In the genomic region with DNA sequence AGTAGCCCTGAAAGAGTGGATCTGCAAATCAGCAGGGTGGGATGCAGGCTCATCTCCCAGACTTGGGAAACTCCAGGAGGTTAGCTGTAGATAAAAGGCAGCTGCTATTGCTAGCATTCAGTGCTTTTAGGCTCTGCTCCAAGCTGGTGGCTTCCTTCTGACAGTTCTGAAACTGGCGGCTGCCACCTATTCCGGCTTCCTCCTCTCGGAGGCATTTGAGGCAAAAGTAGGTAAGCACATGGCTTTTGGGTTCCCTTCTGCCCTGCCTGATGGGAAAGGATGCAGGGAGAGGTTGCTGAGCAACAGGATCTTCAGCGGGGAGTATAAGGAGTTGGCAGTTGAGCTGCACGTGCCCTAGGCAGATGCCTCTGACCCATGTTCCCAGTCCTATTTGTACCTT, we compare ENCODE assay signal across 8 mouse cellular contexts.
DNase-seq lines count a peak whose midpoint lies in the region.

No protein-coding gene starts in this region.

- DNase-seq in heart, adult 11 months, result peak; percentile 84
- DNase-seq in heart, postnatal 4 days, result no peak
- DNase-seq in cerebellum, postnatal 25 days, result peak; percentile 28 to 44
- DNase-seq in left cerebral cortex, adult 9 months (ENCODE audit: low spot score in 2 of 2), result peak; percentile 31 to 34
- peak; percentile 71 to 83 for DNase-seq in right cerebral cortex, postnatal 10 days (ENCODE audit: low spot score in 2 of 2)
- DNase-seq in thymus, postnatal 14 days, result no peak
- no peak for DNase-seq in MN1 (ENCODE audit: low spot score)
- DNase-seq in gastrocnemius, postnatal 25 days, result no peak

Comparison
In these comparisons a context has a peak if more than half of its experiments do, and no peak if none do; other contexts are left out.
1. DNase-seq: peak in heart, adult 11 months (single experiment), cerebellum, postnatal 25 days (2 of 2), left cerebral cortex, adult 9 months (2 of 2) and right cerebral cortex, postnatal 10 days (2 of 2); none in heart, postnatal 4 days (single experiment), thymus, postnatal 14 days (single experiment), MN1 (single experiment) and gastrocnemius, postnatal 25 days (single experiment).